Mouse (Mus musculus) adrenal gland, adult 8-10 months (tissue): ENCODE measurements at regions not wholly inside any gene's neighbourhood (a gene's known extent, or its start where the extent isn't known, plus 50 kb on each side); places are given as distances from the start of the nearest gene placed in this dataset.

Experiments
- DNase-seq: peaks from one replicate; pipeline ENCODE4 v3.0.0; 2022

- no peak for DNase-seq
Measured at GRCm38 (mm10) chr5:64401737-64402136, 245.6 kb downstream of the Tbc1d1 start.

GRCm38 (mm10) chr5:64403077-64403981 lies 247.2 kb downstream of the Tbc1d1 start:
- DNase-seq, result no peak

- no peak for DNase-seq
Measured at GRCm38 (mm10) chr5:64403982-64404345, 247.9 kb downstream of the Tbc1d1 start.

GRCm38 (mm10) chr5:64404512-64404911 lies 248.4 kb downstream of the Tbc1d1 start:
- no peak for DNase-seq

GRCm38 (mm10) chr5:64408938-64409337 lies 252.8 kb downstream of the Tbc1d1 start:
- DNase-seq, result no peak

DNA sequence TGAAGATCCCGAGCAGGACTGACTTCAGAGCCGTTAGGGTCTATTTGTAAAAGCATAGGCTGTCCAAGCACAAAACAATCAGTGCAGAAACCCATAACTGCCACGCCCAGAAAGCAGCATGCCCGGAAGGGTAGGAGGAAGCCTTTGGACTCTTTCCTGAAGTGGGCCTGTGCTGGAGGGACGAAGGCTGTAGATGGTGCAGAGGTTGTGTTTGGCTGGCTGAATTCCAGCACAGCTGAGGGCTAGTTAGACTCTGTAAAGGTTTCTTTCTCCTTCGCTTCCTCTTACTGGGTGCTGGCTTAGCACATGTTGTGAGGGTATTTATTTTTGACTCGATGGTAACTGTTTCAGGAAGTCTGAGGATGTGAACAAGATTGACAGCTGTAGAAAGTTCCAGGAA lies 254.5 kb downstream of the Tbc1d1 start:
- DNase-seq, result no peak

DNA sequence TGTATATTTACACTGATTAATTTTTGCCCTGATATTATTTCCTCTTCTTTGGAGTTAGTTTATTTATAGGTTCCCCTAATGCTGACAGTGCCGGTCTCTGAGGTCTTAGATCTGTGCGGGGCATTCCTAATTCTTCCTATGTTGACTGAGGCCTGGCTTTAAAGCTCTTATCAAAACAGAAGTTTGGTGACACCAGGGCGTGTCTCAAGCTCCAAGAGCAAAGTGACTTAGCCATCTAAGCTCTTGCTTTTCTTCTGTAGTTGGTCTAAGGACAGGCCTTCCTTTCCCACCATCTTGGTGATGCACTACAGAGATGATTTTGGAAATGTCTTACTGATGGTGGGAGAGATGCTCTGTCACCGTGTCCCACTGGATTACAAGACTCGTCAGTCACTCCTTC lies 258.4 kb downstream of the Tbc1d1 start:
- DNase-seq, result no peak

- DNase-seq, result no peak
Measured at GRCm38 (mm10) chr5:64419395-64419794, 263.3 kb downstream of the Tbc1d1 start.

- DNase-seq, result no peak
Measured at GRCm38 (mm10) chr5:64422787-64423587, 266.9 kb downstream of the Tbc1d1 start.

GRCm38 (mm10) chr5:64428822-64429221 lies 272.7 kb downstream of the Tbc1d1 start:
- no peak for DNase-seq

- DNase-seq, result no peak
Measured at GRCm38 (mm10) chr5:64430501-64430900, 274.4 kb downstream of the Tbc1d1 start.

DNA sequence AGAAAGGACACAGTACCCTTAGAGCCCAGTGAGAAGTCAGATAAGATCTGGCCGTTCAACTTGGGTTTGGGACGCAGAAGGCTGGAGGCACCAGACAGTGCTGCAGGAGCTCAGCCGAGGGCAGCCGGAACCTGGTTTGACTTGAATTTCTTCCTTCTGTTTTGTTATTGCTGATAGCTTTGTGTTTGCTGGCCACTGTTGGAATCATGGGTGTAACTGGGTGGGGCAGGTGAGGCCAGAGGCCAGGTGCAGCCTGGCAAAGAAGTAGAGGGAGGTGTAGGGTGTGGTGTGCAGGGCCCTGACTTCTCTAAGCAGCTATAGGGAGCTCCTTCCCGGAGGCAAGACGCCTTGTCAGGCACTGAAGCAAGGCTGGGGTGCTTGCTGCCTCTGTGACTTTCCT lies 275.5 kb downstream of the Tbc1d1 start:
- DNase-seq, result no peak

DNA sequence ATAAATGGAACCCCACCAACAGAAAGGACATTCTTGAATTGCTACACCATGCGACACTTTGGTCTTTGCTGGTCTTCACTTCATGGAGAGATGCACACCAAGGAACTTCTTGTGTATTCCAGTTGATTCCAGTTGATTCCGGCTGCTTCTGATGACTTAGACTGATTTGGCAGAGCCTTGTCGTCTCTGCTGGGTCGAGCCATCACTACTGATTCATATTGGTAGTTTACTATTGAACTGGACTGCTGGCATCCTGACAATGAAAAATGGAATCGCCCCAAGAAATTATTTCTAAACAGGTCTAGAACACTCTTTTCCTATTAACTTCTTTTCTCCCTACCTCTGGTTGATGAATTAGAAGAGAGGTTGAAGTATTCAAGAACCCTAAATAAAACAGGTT lies 277.7 kb downstream of the Tbc1d1 start:
- no peak for DNase-seq

DNA sequence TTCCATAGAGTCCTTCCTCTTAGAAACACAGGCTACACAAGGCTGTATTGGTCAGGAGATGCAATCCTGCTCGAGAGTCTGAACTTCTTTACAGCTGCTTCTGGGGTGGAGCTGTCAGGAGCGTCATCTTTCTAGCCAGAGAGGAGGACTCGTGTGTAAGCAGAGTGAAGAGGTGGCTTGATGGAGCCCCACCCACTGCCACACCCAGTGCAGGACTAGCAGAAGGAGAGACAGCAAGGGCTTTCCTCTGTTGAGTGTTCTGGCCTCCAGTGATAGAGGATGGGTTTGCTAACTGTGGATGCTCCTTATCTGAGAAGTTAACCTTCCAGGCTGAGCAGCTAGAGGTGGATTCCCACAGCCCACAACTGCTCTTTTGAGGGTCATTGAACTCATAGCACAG lies 279.4 kb downstream of the Tbc1d1 start:
- no peak for DNase-seq

GRCm38 (mm10) chr5:64435958-64436357 lies 279.9 kb downstream of the Tbc1d1 start:
- DNase-seq, result no peak

- DNase-seq, result no peak
Measured at GRCm38 (mm10) chr5:64437720-64438119, 281.6 kb downstream of the Tbc1d1 start.

GRCm38 (mm10) chr5:64438446-64439134 lies 282.5 kb downstream of the Tbc1d1 start:
- DNase-seq, result no peak

GRCm38 (mm10) chr5:64447847-64448246 lies 291.7 kb downstream of the Tbc1d1 start:
- no peak for DNase-seq

GRCm38 (mm10) chr5:64452668-64453334 lies 296.7 kb downstream of the Tbc1d1 start:
- no peak for DNase-seq

DNA sequence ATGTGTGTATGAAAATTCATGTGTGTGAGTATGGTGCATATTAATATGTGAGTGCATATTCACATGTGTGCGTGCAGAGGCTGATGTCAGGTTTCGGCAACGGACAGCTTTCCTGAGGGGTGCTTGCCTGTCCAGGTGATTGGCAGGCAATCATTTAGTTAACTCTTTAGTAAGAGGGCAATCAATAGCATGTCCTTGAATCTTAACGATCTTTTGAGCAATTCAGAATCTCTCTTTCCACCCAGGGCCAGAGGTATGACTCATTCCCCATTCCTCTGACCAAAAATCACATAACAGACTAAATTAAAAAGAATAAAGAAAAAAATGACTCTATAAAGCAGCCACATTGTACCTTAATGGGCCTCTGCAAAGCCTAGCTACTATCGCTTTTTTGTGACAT lies 303.7 kb downstream of the Tbc1d1 start:
- DNase-seq, result no peak

DNA sequence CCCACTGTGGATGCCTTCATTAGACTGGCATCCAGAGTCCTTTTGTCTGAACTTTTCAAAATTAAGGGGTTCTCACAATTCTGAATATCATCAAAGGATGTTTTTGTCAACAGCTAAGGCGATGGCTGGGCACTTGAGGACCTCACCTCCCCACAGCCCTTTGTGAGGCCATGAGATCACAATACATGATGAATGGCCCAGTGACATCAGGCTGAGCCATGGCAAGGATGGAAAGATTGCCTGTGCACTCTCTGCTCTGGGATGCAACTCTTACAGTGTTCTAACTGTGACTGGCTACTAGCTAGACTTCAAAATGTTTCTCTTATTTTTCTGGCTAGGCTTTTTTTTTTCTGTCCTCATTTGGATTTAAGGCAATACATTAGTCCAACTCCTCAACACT lies 304.8 kb downstream of the Tbc1d1 start:
- no peak for DNase-seq

DNA sequence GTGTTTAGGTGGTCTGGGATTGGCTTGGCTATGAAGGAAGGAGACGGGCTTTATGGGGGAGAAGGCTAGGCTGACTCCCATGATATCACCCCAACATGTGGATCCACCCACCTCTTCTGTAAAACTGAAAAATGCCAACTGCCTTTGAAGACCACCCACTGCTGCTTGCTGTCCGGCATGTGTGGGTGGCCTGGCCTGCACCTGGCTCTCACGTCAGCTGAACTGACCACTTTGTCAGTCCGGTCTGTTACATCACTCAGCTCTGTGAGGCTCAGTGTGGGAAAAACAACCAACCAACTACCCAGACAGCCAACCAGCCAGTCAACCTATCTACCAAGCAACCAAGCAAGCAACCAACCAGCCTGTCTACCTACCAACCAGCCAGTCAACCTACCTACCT lies 305.5 kb downstream of the Tbc1d1 start:
- DNase-seq, result no peak

DNA sequence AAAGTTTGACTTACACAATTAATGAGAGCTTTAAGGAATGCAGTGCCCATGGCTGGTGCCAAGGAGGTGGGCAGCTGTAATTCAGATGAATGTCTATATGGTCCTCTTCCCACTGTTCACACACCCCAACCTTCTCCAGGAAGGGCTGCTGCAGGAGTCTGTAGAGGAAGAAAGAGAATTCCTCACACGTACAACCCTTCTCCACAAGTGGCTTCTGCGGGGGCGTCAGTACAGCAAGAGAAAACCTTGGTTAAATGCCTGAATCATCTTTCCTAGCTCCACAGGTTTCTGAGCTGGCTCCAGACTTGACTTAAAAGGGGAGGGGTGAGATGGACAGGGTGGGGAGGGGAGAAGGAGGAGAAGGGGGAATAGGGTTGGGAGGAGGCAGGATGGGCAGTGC lies 306.3 kb downstream of the Tbc1d1 start:
- no peak for DNase-seq
